In the genomic region with DNA sequence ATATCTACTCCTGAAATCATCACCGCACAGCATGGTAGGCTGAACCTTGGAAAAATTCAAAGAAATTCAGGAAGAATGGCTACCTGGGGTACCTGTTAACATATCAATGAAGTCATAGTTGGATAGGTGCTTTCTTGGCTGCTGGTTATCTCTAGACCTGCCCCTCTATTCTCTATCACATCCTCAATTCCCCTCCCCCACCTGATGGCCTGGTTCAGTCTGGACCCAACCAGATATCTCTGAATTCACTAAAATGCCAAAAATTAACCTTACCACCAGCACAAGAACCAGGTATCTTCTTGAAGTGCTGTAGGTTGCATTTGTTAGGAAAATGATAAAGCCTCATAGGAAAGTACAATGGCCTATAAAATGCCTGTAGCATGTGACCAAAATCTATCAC, we compare ENCODE assay signal across 38 mouse cellular contexts. TPM values are rescaled to one million over a fixed set of nuclear protein-coding genes. Genes with fewer than 3 reads are reported as not detected.
"Had no signal": no experiment of that assay in that cellular context is flagged by ENCODE, and none has a peak within 500 bp of the region (broad histone marks: within the 10 kb centered on the region; RNA-seq: fewer than 3 reads in every experiment).

No protein-coding gene starts in this region.

RNA-seq across cellular contexts. Expression of a gene that starts 1.3 kb away (rescaled TPM):
- total RNA-seq: left cerebral cortex, postnatal 14 days; left cerebral cortex, postnatal 25 days; left cerebral cortex, postnatal 36 days; liver, adult 2 months; megakaryocyte progenitor cell, adult 5-6 weeks; megakaryocyte, adult 5-6 weeks; megakaryocyte-erythroid progenitor cell, adult 5-6 weeks; midbrain, postnatal 0 days; monocyte, adult 5-6 weeks had no signal
- polyA plus RNA-seq: limb, embryonic 10.5 days; limb, embryonic 11.5 days; limb, embryonic 12.5 days; limb, embryonic 13.5 days; limb, embryonic 14.5 days; limb, embryonic 15.5 days; liver, adult 2 months; liver, embryonic 11.5 days; liver, embryonic 12.5 days; liver, embryonic 14.5 days; liver, embryonic 15.5 days; liver, embryonic 16.5 days; liver, postnatal 0 days; lung, adult 2 months; lung, embryonic 14.5 days; lung, embryonic 15.5 days; lung, embryonic 16.5 days; lung, postnatal 0 days; macrophage; midbrain, embryonic 10.5 days; midbrain, embryonic 11.5 days; midbrain, embryonic 12.5 days; midbrain, embryonic 13.5 days; midbrain, embryonic 14.5 days; midbrain, embryonic 15.5 days; midbrain, embryonic 16.5 days; midbrain, postnatal 0 days; myocyte; neural tube, embryonic 11.5 days; neural tube, embryonic 12.5 days; neural tube, embryonic 13.5 days had no signal
